Mouse (Mus musculus) midbrain, embryonic 14.5 days (tissue): ENCODE data around the gene Tas2r139. TPM values are rescaled to one million over a fixed set of nuclear protein-coding genes. Genes with fewer than 3 reads are reported as not detected.
"Not testable (repeated sequence)": the region's sequence is repeated elsewhere in the genome, so short reads cannot be mapped to it uniquely, and the experiment has no call there.

Experiments used
- ATAC-seq: fragments of 200-750 bp; cut with Nextera tagmentation; 2 replicates; pipeline ENCODE4 v1.8.0; 2017; ENCODE audit warnings: moderate number of reproducible peaks, moderate library complexity; ENCODE audit not compliant: low FRiP score, low TSS enrichment
- DNase-seq: peaks from one replicate; pipeline ENCODE4 v3.0.0-alpha.2; 2015
- H3K27ac ChIP-seq: fragments of 300-500 bp; sonication (generic); replicated peaks from 2 replicates; pipeline ENCODE4 v1.5.1; 2014; ENCODE audit warnings: mild to moderate bottlenecking, low read depth, low read length, moderate library complexity
- H3K27me3 ChIP-seq: fragments of 300-500 bp; sonication (generic); 2 replicates; pipeline ENCODE4 v1.6.1; 2014; ENCODE audit warnings: low read length, control low read depth, mixed read lengths; ENCODE audit not compliant: control insufficient read depth, insufficient read depth
- H3K36me3 ChIP-seq: fragments of 300-500 bp; sonication (generic); 2 replicates; pipeline ENCODE4 v1.6.1; 2014; ENCODE audit warnings: low read length, control low read depth; ENCODE audit not compliant: control insufficient read depth, insufficient read depth
- H3K4me1 ChIP-seq: fragments of 300-500 bp; sonication (generic); 2 replicates; pipeline ENCODE4 v1.6.1; 2014; ENCODE audit warnings: mild to moderate bottlenecking, antibody characterized with exemption, low read length, control low read depth; ENCODE audit not compliant: control insufficient read depth, insufficient read depth
- H3K4me2 ChIP-seq: fragments of 300-500 bp; sonication (generic); 2 replicates; pipeline ENCODE4 v1.6.1; 2014; ENCODE audit warnings: mild to moderate bottlenecking, low read length, moderate library complexity
- H3K4me3 ChIP-seq: fragments of 300-500 bp; sonication (generic); replicated peaks from 2 replicates; pipeline ENCODE4 v1.5.1; 2014; ENCODE audit warnings: low read depth, low read length
- H3K9ac ChIP-seq: fragments of 300-500 bp; sonication (generic); replicated peaks from 2 replicates; pipeline ENCODE4 v1.6.1; 2014; ENCODE audit warnings: mild to moderate bottlenecking, low read length, moderate library complexity
- H3K9me3 ChIP-seq: fragments of 300-500 bp; sonication (generic); 2 replicates; pipeline ENCODE4 v1.6.1; 2016; ENCODE audit warnings: low read length, control low read depth, mixed read lengths; ENCODE audit not compliant: control insufficient read depth
- WGBS: fragments of 180-500 bp; shearing (Covaris S2); extraction: QIAGEN DNeasy Blood & Tissue Kit; methylation state at CpG from one replicate; pipeline ENCODE4 v1.1.7; 2014; 5-methylcytosine and 5-hydroxymethylcytosine counted together
- polyA plus RNA-seq: library from polyadenylated mRNA; unstranded; fragments of >200 nt; fragmentation: Nextera tagmentation; extraction: Ambion mirVana; gene quantifications from 2 replicates; pipeline ENCODE4 v1.2.1, GENCODE M21; 2014

Tas2r139 gene
- polyA plus RNA-seq, result not detected in 2 replicates

GRCm38 (mm10) chr6:42140636-42141035, at the start of gene Tas2r139:
Tas2r139 (plus strand) TSS chr6:42140936.
- ATAC-seq (no peak), DNase-seq (no peak)
- Histone ChIP-seq H3K27ac (no peak within 1 kb of the TSS), H3K27me3 (no peaks in the 10 kb centered on the region), H3K4me2 (no peak within 1 kb of the TSS), H3K4me1 (no peaks in the 10 kb centered on the region), H3K36me3 (no peaks in the 10 kb centered on the region), H3K9me3 (no peaks in the 10 kb centered on the region), H3K9ac (no peak within 1 kb of the TSS), H3K4me3 (no peak within 1 kb of the TSS)
- WGBS, result 80% methylated on average over 3 of the region's 3 CpGs

- WGBS, result 83% methylated on average over 15 of the region's 15 CpGs
- not testable (repeated sequence) for H3K9ac ChIP-seq, DNase-seq, H3K27ac ChIP-seq, ATAC-seq, H3K4me3 ChIP-seq, H3K9me3 ChIP-seq, H3K36me3 ChIP-seq, H3K27me3 ChIP-seq, H3K4me1 ChIP-seq, H3K4me2 ChIP-seq
Measured at GRCm38 (mm10) chr6:42151115-42151514, 10.4 kb downstream of the Tas2r139 start.

DNA sequence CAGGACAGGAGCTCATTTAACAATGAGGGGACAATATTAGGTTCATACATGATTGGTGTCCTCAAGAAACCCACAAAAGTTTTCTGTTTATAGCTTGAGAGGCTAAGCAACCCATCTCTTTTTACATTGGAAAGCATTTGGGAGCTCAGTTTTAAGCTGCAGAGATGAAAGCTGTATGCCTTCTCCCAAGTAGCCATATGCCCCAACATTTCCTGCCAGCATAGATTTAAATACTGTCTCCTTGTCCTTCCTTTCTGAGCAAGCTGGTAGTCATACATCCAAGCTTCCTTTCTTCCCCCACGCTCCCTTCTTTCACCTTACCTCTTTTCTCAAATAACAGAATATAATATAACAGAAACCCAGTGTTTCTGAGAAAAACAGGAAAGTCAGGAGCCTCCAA, 41.7 kb downstream of the Tas2r139 start:
- Histone ChIP-seq H3K27ac (no peak overlapping the region), H3K4me2 (no peak overlapping the region), H3K4me1 (no peaks in the 10 kb centered on the region), H3K4me3 (no peak overlapping the region), H3K9ac (no peak overlapping the region), H3K27me3 (no peaks in the 10 kb centered on the region), H3K36me3 (no peaks in the 10 kb centered on the region), H3K9me3 (no peaks in the 10 kb centered on the region)
- no peak for DNase-seq
- 80% methylated on average over 1 of the region's 1 CpGs for WGBS
- no peak for ATAC-seq

DNA sequence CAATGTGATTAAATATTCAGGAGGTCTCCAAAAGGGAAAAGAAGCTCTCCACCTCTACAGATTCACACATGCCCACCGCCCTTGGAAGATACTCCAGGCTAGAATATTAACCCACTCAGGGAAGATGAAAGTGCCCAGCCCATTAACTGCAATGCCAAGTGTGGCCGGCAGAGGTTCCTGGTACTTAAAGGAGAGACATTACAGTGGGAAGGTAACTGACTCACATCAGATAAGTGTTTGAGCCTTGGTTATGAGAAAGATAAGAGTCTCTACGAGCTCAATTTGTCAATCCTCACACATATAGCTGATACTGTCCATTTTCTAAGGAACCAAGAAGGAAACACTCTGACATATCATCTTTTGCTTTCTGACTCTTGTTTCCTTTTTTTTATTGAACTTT, 45.5 kb downstream of the Tas2r139 start:
- DNase-seq (no peak), ATAC-seq (no peak)
- H3K36me3 ChIP-seq, result no peaks in the 10 kb centered on the region
- H3K27ac ChIP-seq, result no peak overlapping the region
- no peak overlapping the region for H3K4me2 ChIP-seq
- no peak overlapping the region for H3K4me3 ChIP-seq
- no peak overlapping the region for H3K9ac ChIP-seq
- H3K9me3 ChIP-seq, result no peaks in the 10 kb centered on the region
- no peaks in the 10 kb centered on the region for H3K27me3 ChIP-seq
- WGBS, result 55% methylated on average over 3 of the region's 3 CpGs
- no peaks in the 10 kb centered on the region for H3K4me1 ChIP-seq

Other genes starting within 250 kb of the Tas2r139 start
- not detected in 2 replicates for gene Sval1, start 189.3 kb upstream of the Tas2r139 start, polyA plus RNA-seq
- not detected in 2 replicates for gene Sval3, start 172.8 kb upstream of the Tas2r139 start, polyA plus RNA-seq
- gene Sva, start 102.5 kb upstream of the Tas2r139 start, polyA plus RNA-seq, result not detected in 2 replicates
- gene Tas2r144, start 74.4 kb downstream of the Tas2r139 start, polyA plus RNA-seq, result not detected in 2 replicates
- gene Gstk1, start 105.0 kb downstream of the Tas2r139 start, polyA plus RNA-seq, result 8.4 and 10.2 TPM in 2 replicates
- gene Tmem139, start 121.0 kb downstream of the Tas2r139 start, polyA plus RNA-seq, result 0.18 TPM in 1 of 2 replicates, not detected in the other
- 41.9 and 51.0 TPM in 2 replicates for gene Casp2, start 124.0 kb downstream of the Tas2r139 start, polyA plus RNA-seq
- gene Clcn1, start 145.7 kb downstream of the Tas2r139 start, polyA plus RNA-seq, result 2.8 and 3.4 TPM in 2 replicates
- 4.6 and 6.2 TPM in 2 replicates for gene Fam131b, start 183.7 kb downstream of the Tas2r139 start, polyA plus RNA-seq
- gene Zyx, start 208.7 kb downstream of the Tas2r139 start, polyA plus RNA-seq, result 42.1 and 55.7 TPM in 2 replicates
- 0.09 and 0.14 TPM in 2 replicates for gene Epha1, start 232.3 kb downstream of the Tas2r139 start, polyA plus RNA-seq